Mouse (Mus musculus): Measurements from ENCODE around the gene Ptger3. TPM values are rescaled to one million over a fixed set of nuclear protein-coding genes. Genes with fewer than 3 reads are reported as not detected.

The Ptger3 gene
- total RNA-seq, 2 experiments from 2014 or later, result 9.1 to 9.8 TPM

DNA sequence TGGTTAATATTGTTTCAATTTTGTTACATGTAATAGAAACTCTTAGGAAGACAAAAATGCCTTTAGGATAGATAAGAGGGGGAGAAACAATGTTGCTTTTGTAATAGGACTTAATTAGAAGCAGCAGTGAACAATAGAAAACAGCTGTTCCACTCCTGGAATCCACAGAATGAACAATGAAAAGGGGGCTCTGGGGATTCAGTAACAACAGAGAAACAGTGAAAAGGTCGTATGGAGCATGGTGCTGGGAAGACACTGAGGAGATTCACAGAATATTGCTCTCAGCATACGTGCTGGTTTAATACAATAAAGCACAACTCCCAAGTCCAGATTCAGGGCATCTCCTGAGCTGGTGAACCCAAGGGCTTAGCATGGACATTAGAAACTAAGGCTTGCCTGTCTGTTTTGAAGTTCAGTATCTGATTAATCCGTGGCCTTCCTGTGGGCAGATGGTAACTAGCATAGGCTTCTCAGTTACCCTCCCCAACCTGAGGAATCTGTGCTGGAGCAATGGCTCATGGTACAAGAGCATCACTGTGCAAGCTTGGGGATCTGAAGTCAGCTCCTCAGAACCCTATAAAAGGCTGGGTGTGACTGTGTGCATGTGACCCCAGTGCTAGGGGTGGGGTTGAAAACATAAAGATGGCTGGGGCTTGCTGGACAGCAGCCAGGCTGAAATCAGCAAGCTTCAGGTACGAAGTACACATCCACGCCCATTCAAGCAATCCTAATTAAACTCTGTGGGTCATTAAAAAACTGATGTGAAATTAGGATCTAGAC is 16.1 kb downstream of the Ptger3 start:
- DNase-seq, result no peak

DNA sequence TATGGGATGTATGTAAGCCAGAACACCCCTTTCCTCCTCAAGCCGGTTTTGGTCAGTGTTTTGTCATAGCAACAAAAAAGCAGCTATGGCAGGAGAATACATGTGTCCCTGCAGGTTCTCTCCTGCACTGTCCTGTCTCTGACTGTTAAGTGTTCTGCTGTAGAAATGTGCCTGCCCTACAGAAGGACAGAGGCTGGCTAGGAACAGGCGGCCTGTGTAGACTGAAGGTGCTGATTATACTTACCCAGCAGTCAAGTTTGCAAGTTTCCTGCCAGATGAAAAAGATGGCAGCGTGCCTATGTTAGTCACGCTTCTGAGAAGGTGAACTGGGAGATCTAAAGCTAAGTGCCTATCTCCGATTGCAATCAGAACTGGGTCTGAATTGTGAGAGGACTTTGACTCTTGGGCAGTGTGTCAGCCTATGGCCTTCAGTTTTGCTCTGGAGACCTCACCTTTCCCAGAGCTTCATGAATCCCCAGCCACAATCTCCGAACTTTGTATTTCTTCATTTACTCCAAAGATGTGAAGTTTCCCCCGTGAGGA is 31.2 kb downstream of the Ptger3 start:
- peak; percentile 45 for DNase-seq

DNA sequence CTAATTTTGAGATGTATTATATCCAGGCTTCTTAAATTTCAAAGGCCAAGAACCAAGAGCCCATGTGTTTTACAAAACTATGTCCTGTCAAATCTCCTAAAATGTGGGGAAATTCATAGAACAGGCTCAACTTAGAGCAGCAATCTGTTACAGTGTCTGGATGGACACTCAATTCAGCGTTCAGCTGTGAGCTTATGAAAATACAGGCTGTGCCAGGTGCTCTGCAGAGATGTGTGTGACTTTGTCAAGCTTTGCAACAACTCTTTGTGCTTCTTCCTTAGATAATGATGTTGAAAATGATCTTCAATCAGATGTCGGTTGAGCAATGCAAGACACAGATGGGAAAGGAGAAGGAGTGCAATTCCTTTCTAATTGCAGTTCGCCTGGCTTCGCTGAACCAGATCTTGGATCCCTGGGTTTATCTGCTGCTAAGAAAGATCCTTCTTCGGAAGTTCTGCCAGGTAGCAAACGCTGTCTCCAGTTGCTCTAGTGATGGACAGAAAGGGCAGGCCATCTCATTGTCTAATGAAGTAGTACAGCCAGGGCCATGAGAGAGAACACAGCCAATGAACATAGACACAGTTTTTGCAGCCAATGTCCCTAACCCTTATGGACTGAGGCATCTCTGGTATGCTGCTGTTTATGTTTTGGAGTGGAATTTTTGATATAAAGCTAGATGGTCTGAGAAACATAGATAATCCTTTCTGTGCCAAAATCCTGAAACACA is 38.2 kb downstream of the Ptger3 start:
- no peak for DNase-seq

DNA sequence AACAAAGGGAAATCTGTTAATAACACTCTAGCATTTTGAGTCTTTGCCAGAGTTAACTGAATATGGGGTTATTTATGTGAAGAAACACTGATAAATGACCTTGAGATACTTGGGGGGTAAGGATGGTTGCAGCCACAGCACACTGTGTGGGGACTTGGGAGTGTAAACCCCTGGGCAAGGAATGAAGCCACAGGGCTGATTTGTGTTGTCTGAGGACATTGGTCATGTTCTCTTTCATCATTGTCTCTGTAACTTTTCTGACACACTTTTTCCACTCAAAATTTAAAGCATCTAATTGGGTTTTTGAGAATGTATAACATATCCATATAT is 38.7 kb downstream of the Ptger3 start:
- no peak for DNase-seq

DNA sequence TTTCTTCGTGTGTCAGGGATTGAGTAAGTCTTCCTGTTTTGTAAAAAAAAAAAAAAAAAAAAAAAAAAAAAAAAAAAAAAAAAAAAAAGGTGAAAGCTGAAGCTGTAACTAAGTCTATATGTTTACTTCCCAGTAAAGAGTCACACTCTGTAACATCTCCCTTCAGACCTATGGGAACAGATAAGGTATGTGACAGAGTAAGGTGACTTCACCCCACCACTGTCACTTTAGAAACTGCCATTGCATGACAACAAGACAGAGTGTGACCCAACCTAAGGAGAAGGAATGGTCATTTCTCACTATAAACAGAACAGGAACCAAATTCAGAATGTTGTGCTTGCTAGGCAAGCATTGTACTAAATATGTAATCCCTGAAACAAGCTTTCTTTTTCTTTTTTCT is 46.9 kb downstream of the Ptger3 start:
- no peak for DNase-seq

DNA sequence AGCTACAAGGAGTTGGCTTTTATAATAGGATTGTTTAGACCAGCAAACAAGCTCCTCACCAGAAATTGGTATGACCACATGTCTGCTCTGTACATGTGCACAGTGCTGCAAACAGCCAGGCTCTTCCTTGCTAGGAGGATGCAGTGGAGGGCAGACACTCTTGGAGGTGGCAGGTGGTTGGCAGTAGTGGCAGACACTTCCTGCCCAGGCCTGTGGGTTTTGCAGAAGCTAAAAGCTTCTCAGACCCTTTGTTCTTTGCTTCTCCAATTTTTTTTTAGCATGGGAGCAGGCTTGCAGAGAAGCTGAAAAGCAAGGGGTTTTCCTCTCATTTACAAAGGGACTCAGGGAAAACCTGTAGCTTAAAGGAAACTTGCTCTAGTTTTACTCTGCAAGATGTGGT is 50.3 kb downstream of the Ptger3 start:
- no peak for DNase-seq

DNA sequence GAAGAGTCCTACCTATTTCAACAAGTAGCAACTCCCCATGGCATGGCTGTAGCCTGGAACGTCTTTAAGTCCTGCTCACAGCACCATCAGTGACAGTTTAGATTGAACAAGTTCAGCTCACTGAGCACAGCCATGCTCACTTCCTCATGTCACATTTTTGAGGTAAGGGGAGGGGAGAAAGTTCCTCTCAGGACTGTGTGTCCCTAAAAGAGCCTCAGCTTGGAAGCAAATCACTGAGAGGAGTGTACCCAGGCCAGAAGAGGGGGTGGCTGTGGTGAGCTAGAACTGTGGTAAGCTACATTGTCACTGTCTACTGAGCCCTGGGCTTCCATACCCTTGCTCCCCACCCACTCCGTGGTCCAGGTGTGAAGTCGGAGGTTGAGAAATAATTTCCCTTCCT is 60.7 kb downstream of the Ptger3 start:
- DNase-seq, result no peak

DNA sequence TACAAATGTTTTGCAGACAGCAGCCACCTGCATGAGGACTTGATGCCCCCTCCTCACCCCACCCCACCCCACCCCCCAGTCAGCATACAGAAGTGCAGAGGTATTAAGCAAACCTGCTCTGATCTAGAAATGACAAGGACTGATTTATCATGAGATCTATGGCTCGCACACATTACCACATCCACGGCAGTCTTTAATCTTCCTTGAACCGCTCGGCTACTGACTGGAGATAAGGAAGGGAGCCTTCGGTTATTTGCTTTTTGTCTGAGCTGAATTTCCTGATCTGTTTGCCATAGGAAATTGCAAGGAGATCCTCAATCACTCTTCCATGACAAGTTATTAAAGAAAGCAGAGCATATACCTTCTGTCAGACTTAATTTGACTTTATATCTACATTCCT is 64.0 kb downstream of the Ptger3 start:
- DNase-seq, result no peak

DNA sequence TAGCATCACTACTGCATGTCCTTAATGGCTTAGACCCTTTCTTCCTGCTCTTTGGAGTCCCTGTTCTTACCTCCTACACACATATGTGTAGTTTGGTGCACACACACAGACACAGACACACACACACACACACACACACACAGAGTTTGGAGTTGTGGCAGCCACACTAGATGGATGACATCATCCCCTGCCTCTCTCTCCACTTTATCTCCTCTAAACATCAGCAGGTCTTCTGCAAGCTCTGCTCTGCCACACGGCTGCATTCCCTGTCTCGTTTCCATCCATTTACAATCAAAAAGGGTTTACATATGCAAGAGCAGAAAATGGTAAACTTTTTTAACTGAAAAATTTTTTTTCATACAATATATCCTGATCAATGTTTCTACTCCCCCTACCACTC is 64.7 kb downstream of the Ptger3 start:
- no peak for DNase-seq

DNA sequence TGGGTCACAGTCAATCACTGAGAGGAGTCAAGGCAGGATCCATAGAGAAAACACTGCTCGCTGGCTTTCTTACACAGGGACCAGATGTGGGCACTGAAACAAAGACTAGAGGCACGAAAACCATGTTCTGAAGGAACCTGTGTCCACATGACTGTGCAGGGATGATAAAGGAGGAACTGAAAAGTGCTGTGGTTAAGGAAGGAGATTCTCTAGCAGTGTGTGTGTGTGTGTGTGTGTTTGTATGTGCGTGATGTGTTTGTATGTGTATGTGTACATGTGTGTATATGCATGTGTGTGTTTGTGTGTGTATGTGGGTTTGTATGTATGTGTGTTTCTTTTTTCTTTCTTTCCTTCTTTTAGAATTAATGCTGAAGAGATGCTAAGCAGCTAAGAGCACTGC is 67.7 kb downstream of the Ptger3 start:
- DNase-seq, result no peak

DNA sequence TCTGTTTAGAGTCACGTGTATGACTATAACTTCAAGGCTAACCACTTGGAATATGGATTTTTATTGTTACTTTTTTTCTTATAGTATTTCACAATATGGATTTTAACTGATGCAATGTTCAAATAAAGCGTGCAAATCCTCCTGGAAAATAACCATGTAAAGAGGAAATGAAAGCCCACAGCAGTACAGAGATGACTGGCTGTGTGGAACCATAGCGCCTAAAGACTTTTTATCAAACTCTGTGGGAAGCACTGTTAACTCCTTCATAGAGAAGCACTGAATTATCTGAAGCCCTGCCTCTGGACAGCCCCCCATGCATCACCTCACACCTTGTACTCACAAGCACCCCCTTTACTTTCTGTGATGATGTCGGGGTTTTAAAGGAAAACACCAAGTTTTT is 69.0 kb downstream of the Ptger3 start:
- DNase-seq, result no peak

DNA sequence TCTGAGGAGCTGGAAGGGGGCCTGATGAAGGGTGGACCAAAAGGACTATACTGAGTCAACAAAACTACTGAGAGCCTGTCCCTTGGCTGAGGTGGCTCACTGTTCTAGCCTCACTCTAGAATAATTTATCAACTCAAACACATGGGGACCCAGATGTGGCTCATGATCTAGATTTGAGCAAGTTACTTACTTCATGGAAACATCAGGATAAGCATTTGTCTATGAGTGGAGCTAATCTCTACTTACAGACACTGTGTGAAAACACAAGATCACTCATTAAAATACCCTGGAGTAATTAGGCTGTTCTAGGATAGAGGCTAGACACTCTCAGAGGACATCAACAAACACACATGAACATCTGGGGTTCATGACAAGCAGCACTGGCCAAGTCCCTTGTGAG is 70.2 kb downstream of the Ptger3 start:
- no peak for DNase-seq

DNA sequence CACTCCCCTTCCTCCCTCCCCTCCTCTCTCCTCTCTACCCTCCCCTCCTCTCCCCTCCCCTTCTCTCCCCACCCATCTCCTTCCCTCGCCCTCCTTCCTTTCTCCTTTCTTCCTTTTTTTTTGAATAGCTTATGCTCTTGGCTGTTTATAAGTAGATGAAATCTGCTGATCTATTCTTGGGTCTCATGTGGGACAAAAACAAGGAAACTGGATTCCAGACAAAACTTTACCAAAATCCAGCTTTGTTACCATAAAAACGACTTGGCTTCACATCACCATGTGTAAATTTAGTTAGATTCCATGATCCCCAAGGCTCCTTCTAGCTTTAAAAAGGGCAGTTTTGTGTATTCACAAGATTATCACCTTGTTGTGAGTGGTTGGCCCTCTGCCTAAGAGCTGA is 70.6 kb downstream of the Ptger3 start:
- DNase-seq, result no peak

DNA sequence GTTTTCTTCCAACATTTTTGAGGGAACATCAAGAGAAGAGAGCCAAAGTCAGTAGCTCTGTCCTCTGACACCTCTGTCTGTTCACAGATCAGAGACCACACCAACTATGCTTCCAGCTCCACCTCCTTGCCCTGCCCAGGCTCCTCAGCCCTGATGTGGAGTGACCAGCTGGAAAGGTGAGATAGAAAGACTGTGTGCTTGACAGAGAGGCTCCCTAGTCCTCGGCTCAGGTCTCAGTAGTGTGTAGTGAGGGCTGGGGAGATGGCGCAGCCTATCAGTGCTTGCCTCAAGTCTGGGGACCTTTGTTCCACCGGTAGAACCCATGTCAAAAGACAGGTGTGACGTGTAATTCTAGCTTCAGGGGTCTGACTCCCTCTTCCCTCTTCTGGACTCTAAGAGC is 74.9 kb downstream of the Ptger3 start:
- DNase-seq, result no peak

DNA sequence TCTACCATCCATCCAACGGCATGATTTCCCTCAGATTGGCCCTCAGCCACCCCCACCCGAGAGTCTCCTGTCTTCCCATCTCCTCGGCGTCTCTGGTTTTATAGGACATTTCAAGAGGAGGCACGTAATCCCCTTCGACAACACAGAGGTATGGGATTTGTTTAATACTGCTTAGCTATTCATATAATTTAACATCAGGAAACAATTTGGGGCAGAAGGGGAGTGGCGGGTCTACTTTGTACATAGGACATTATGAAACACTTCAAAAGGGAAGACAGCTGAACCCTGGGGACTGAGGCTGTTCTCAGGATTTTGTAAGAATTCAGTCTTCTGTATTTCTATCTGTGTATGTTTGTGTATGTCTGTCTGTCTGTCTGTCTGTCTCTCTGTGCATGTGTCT is 94.9 kb downstream of the Ptger3 start:
- DNase-seq, result no peak

DNA sequence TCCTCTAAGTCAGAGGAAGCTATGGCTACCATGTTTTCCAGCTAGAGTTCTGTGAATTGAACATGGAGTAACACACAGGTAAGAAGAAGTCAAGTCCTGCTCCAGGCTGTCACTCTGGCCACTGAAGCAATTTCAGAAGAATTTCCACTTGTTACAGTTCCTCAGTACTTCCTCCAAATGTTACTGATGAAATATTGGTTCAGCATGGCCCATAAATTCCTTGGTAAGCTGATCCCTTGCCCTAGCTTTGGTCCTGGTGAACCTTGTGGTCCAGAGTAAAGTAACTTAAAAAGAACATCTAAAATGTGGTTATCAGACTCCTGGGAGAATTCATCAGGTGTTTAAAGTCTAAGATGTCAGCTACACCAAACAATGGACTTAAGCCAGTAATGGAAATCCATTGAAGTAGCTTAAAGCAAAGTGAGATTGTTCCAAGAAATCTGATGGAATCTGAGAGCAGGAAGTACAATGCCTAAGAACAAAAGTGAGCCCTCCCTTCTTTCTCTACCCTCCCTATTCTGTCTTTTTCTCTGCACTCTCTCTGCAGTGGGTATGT is 97.9 kb downstream of the Ptger3 start:
- no peak for DNase-seq

DNA sequence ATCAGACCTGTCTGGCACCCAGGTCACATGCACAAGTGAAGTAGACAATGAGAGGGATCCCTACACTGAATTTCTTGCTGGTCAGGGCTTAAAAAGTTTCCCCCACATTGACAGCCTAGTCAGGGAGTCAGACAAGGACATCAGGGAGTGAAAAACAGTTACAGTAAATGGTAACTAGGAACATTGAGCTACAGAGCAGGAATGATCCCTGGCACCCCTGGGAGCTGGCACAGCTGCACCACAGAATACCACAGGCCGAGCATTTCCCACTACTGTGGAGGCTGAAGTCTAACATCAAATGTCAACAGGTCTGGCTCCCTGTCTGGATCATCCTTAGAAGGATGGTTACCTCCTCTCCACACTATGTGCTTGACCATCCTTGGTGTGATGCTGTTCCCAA is 98.8 kb downstream of the Ptger3 start:
- DNase-seq, result no peak

DNA sequence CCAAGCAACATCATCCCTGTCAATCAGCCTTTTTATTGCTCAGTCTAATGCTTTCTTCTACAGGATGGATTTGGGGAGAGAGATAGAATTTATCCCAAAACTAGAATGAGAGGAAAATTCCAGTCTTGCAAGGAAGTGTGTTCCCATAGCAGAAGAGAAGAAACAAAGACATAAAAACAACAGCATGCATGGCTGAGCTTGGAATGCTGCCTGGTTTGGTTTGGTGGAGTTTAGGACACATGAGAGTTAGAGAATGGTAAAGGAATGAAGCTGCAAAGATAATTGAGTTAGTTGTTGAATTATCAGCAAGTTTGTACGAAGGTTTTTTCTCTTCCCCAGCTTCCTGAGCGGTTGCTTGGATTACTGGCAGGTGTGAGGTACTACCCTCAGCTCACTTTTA is 99.5 kb downstream of the Ptger3 start:
- no peak for DNase-seq

DNA sequence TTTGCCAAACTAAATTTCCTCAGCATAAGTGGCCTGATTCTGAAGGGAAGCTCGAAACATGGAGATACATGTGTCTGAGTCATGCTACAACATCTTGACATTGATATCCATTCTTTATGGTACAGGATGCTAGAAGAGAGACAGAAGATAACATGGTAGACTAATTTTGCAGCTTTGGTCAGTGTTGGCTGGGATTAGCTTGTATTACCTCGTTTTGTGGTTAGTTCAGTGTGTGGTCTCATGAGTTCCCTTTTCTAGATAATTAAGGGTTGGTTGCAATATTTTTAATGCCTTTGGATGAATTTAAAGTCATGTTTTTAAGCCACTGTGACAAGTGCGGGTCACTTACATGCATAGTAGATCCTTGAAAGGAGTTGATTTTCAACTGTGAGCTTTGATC is 119.4 kb downstream of the Ptger3 start:
- no peak for DNase-seq

DNA sequence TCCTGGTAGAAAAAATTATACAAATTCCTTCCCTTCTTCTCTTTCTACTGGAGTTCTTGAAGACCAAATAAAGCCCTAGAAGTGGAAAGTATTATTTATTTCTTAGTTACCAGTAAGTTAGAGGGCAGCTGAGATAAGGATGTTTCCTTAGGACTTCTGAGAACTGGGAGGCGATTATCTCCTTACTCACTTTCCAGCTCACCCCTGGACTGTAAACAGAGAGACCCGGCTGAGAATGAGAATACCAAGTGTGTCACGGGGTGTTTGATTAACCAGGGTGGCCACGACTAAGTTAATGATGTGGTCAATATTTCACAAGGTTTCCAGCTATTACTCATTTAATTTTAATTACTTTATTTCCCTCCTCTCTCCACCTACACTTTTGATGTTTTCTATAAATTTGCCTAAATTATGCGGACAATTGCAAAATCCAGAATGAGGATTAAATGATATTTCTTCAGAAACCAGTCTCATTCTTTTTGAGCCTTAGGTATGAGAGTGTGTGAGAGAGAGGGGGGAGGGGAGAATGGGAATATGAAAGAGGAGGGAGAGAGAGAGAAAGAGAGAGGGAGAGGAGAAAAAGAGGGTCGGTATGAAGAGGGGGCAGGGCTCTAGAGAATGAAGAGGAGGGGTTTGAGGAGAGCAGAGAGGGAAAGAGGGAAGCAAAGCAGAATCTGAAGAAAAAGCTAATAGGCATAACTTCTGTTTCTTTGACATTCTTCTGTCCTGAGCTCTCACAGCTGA is 121.9 kb downstream of the Ptger3 start:
- DNase-seq, result no peak

All from adrenal gland, postnatal 10 days (tissue).